Mouse (Mus musculus): Measurements from ENCODE around the gene Lgr5. TPM values are rescaled to one million over a fixed set of nuclear protein-coding genes. Genes with fewer than 3 reads are reported as not detected.
A peak's percentile ranks its signal among the peaks of the same experiment; 100 is the strongest.

The Lgr5 gene
- total and polyA plus RNA-seq, 3 experiments = not detected

DNA sequence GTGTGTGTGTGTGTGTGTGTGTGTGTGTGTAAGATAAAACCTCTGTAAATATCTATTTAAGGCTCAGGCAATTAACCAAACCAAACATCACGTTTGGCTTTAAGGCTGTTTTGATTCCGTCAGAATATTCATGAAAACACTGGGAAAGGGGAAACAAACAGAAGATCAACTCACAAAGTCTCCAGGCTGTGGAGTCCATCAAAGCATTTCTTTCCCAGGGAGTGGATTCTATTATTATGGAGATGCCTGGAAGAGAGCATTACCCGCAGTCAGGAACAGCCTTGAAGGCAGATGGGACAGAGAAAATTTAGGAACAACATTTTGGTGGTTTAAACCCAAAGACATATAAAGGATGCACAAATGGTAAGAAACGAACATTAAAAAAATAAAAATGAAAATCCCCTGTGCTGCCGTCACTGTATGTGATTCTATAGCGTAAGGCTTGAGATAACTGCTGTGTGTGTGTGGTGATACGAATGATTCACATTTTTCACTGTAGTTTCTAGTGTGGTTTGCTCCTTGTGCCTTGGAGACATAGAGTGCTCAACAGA lies 112.5 kb downstream of the Lgr5 start:
- Histone ChIP-seq H3K27me3 (replicated peaks) (no peaks in the 10 kb centered on the region), H3K36me3 (replicated peaks in 1 of 2; ENCODE audit: control insufficient read depth in 1 of 2, insufficient read depth in 1 of 2, low read length in 1 of 2) (no peaks in the 10 kb centered on the region), H3K4me2 (ENCODE audit: insufficient read depth, low read depth, poor library complexity, severe bottlenecking) (no peak overlapping the region), H3K9me3 (replicated peaks; ENCODE audit: low read length) (no peaks in the 10 kb centered on the region), H3K4me3 (replicated peaks in 1 of 3; ENCODE audit: low read depth in 2 of 3, low read length in 2 of 3, poor library complexity in 1 of 3) (no peak overlapping the region), H3K9ac (ENCODE audit: insufficient read depth, low read depth) (no peak overlapping the region), H3K4me1 (ENCODE audit: control insufficient read depth in 1 of 2, insufficient read depth in 2 of 2) (peaks cover 0 to 19% of the 10 kb centered on the region in 2 experiments; a peak in 3 of 4 replicates), H3K27ac (ENCODE audit: insufficient read depth, low read depth) (no peak overlapping the region), H3K79me2 (replicated peaks; ENCODE audit: control insufficient read depth, extremely low read depth, insufficient read depth, poor library complexity, severe bottlenecking) (no peaks in the 10 kb centered on the region)
- dilution Hi-C loops (cut with MboI; ENCODE audit: extremely low pct_ligation_motif_present, extremely low pct_unique_long_range_greater_than_20kb, low sequenced_read_pairs) = no loop called here
- TF ChIP-seq ETS1 (conservative IDR thresholded peaks at IDR 0.05; ENCODE audit: low read depth, low read length) (no peak), PAX5 (IDR thresholded peaks at IDR 0.05; ENCODE audit: low read length) (no peak), HCFC1 (IDR thresholded peaks at IDR 0.05; ENCODE audit: low read depth, low read length) (no peak), IRF4 (IDR thresholded peaks at IDR 0.05; ENCODE audit: low read depth, low read length) (no peak), CHD1 (IDR thresholded peaks at IDR 0.05; ENCODE audit: low read depth, low read length) (no peak), ZMIZ1 (IDR thresholded peaks at IDR 0.05; ENCODE audit: low read depth, low read length) (no peak), MAFK (IDR thresholded peaks at IDR 0.05; ENCODE audit: insufficient replicate concordance, low read length) (no peak), JUND (conservative IDR thresholded peaks at IDR 0.05; ENCODE audit: low read depth, low read length) (no peak), TBP (conservative IDR thresholded peaks at IDR 0.05; ENCODE audit: low read depth, low read length) (no peak), MYC (IDR thresholded peaks at IDR 0.05; ENCODE audit: low read depth, low read length) (no peak), USF1 (IDR thresholded peaks at IDR 0.05; ENCODE audit: low read depth, low read length) (no peak), SIN3A (IDR thresholded peaks at IDR 0.05; ENCODE audit: low read length) (no peak)
- DNase-seq (ENCODE audit: extremely low read depth) = no peak
- in situ Hi-C loops (cut with MboI; ENCODE audit: low pct_ligation_motif_present, low pct_unique_long_range_greater_than_20kb, low sequenced_read_pairs) = loop anchor here (25.0 kb wide), 1 partner anchor 137 kb away; no protein-coding TSS in a partner anchor

DNA sequence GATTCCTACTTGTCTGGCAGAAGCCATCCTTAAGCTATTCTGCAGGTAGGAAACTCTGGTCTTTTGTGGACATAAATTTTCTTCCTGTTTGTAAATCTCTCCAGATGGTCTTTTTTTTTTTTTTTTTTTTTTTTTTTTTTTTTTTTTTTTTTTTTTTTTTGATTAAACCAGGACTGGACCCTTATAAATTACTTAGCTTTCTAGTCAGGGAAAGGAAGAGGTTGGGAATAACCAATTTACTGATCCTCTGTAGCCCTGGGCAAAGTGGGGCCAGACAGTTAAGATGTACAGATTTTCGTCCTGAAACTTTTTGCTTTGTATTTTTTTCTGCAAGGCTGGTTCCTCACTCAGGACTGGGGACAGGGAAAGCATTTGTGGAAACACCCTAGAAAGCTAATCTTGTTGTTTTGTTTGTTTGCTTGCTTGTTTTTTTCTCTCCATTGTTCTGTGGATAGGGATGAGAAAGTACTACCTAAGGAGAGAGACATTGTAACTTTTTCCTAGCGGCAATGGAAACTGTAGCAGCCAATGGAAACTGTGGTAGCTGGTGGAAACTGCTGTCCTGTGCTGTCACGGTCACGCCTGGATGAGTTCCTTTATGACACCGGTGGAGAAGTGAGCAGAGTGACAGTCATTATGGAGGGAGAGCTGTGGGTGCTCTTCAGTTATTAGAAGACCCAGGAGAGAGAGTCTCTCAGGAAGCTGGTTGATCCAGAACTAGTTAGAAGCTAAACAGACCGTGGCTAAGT lies 114.2 kb downstream of the Lgr5 start:
- H3K4me2 ChIP-seq (ENCODE audit: insufficient read depth, low read depth, poor library complexity, severe bottlenecking) = peak overlapping the region; percentile 40; the same call in 1 of the 2 replicates
- no peak overlapping the region for H3K9ac ChIP-seq (ENCODE audit: insufficient read depth, low read depth)
- no peaks in the 10 kb centered on the region for H3K9me3 ChIP-seq (replicated peaks; ENCODE audit: low read length)
- dilution Hi-C loops (cut with MboI; ENCODE audit: extremely low pct_ligation_motif_present, extremely low pct_unique_long_range_greater_than_20kb, low sequenced_read_pairs) = no loop called here
- H3K27me3 ChIP-seq (replicated peaks) = no peaks in the 10 kb centered on the region
- H3K27ac ChIP-seq (ENCODE audit: insufficient read depth, low read depth) = no peak overlapping the region
- peak; percentile 70; the same call in 1 of the 2 replicates for TF ChIP-seq TCF12 (IDR thresholded peaks at IDR 0.05; ENCODE audit: low read depth, low read length)
- TF ChIP-seq EP300 (IDR thresholded peaks at IDR 0.05; ENCODE audit: low read length) = peak; percentile 99
- peak; percentile 76 for TF ChIP-seq MAFK (IDR thresholded peaks at IDR 0.05; ENCODE audit: insufficient replicate concordance, low read length)
- TF ChIP-seq SMC3 (IDR thresholded peaks at IDR 0.05; ENCODE audit: low read depth, low read length) = 0 out of 2 replicates have a peak, but pooled peaks have one; percentile 3
- TF ChIP-seq JUN (IDR thresholded peaks at IDR 0.05; ENCODE audit: insufficient read depth, low read depth, low read length) = peak; percentile 88
- no peak for TF ChIP-seq ZC3H11A (IDR thresholded peaks at IDR 0.05; ENCODE audit: low read depth, low read length)
- peak; percentile 86 for TF ChIP-seq ETS1 (conservative IDR thresholded peaks at IDR 0.05; ENCODE audit: low read depth, low read length)
- TF ChIP-seq ZNF384 (IDR thresholded peaks at IDR 0.05; ENCODE audit: low read depth, low read length) = peak; percentile 91
- peak; percentile 87 for TF ChIP-seq IRF4 (IDR thresholded peaks at IDR 0.05; ENCODE audit: low read depth, low read length)
- no peak for TF ChIP-seq MAX (IDR thresholded peaks at IDR 0.05; ENCODE audit: low read length)
- TF ChIP-seq MEF2A (IDR thresholded peaks at IDR 0.05; ENCODE audit: borderline replicate concordance, low read depth, low read length) = peak; percentile 83
- TF ChIP-seq BHLHE40 (IDR thresholded peaks at IDR 0.05; ENCODE audit: low read depth, low read length) = peak; percentile 81
- TF ChIP-seq PAX5 (IDR thresholded peaks at IDR 0.05; ENCODE audit: low read length) = peak; percentile 86; the same call in 1 of the 2 replicates
- TF ChIP-seq MYC (IDR thresholded peaks at IDR 0.05; ENCODE audit: low read depth, low read length) = 0 out of 2 replicates have a peak, but pooled peaks have one; percentile 32
- peak; percentile 77; the same call in 1 of the 2 replicates for TF ChIP-seq RCOR1 (conservative IDR thresholded peaks at IDR 0.05; ENCODE audit: low read depth, low read length)
- peak; percentile 75 for TF ChIP-seq JUND (conservative IDR thresholded peaks at IDR 0.05; ENCODE audit: low read depth, low read length)
- no peak for TF ChIP-seq GABPA (IDR thresholded peaks at IDR 0.05; ENCODE audit: insufficient replicate concordance, low read depth, low read length)
- TF ChIP-seq E2F4 (IDR thresholded peaks at IDR 0.05; ENCODE audit: insufficient replicate concordance, low read depth, low read length) = no peak
- no peak for TF ChIP-seq ZMIZ1 (IDR thresholded peaks at IDR 0.05; ENCODE audit: low read depth, low read length)
- TF ChIP-seq CHD2 (IDR thresholded peaks at IDR 0.05; ENCODE audit: low read length) = peak; percentile 81
- H3K36me3 ChIP-seq (replicated peaks in 1 of 2; ENCODE audit: control insufficient read depth in 1 of 2, insufficient read depth in 1 of 2, low read length in 1 of 2) = no peaks in the 10 kb centered on the region
- peaks cover 0 to 25% of the 10 kb centered on the region in 2 experiments; a peak in 3 of 4 replicates for H3K4me1 ChIP-seq (ENCODE audit: control insufficient read depth in 1 of 2, insufficient read depth in 2 of 2)
- no peak overlapping the region for H3K4me3 ChIP-seq (replicated peaks in 1 of 3; ENCODE audit: low read depth in 2 of 3, low read length in 2 of 3, poor library complexity in 1 of 3)
- H3K79me2 ChIP-seq (replicated peaks; ENCODE audit: control insufficient read depth, extremely low read depth, insufficient read depth, poor library complexity, severe bottlenecking) = no peaks in the 10 kb centered on the region
- in situ Hi-C loops (cut with MboI; ENCODE audit: low pct_ligation_motif_present, low pct_unique_long_range_greater_than_20kb, low sequenced_read_pairs) = loop anchor here (25.0 kb wide), 1 partner anchor 139 kb away; no protein-coding TSS in a partner anchor
- peak; percentile 87 for DNase-seq (ENCODE audit: extremely low read depth)

Measured in CH12.LX (cell line).